ENCODE assay signal across 15 mouse cellular contexts in genomic region chr15:100428296-100428905, GRCm38 (mm10). TPM values are rescaled to one million over a fixed set of nuclear protein-coding genes. Genes with fewer than 3 reads are reported as not detected.
A peak's percentile ranks its signal among the peaks of the same experiment; 100 is the strongest.
DNase-seq lines count a peak whose midpoint lies in the region; ATAC-seq and TF ChIP-seq lines count a peak whose summit lies in the region.
"Had no signal": no experiment of that assay in that cellular context is flagged by ENCODE, and none has a peak within 500 bp of the region (broad histone marks: within the 10 kb centered on the region; RNA-seq: fewer than 3 reads in every experiment).

No protein-coding gene starts in this region.

- ATAC-seq in kidney, embryonic 15.5 days (replicated peaks; ENCODE audit: low FRiP score), result peak; percentile 37
- ATAC-seq in stomach, postnatal 0 days (ENCODE audit: low FRiP score, low TSS enrichment), result peak; percentile 32; the same call in 1 of the 2 replicates

- H3K27me3 ChIP-seq in kidney, embryonic 15.5 days, result peaks cover 15% of the 10 kb centered on the region; the same call in 1 of the 2 replicates
- no peaks in the 10 kb centered on the region for H3K27me3 ChIP-seq in kidney, adult 2 months (replicated peaks; ENCODE audit: control insufficient read depth, insufficient read depth, low read length)
- no peaks in the 10 kb centered on the region for H3K27me3 ChIP-seq in stomach, postnatal 0 days (ENCODE audit: control insufficient read depth, insufficient read depth, low read length)
- H3K27me3 ChIP-seq in midbrain, embryonic 10.5 days (ENCODE audit: low read depth, poor library complexity, severe bottlenecking), result peaks cover 32% of the 10 kb centered on the region

- H3K36me3 ChIP-seq in kidney, embryonic 15.5 days, result no peaks in the 10 kb centered on the region
- H3K36me3 ChIP-seq in kidney, adult 2 months (ENCODE audit: control insufficient read depth, insufficient read depth, low read length), result no peaks in the 10 kb centered on the region
- no peaks in the 10 kb centered on the region for H3K36me3 ChIP-seq in stomach, postnatal 0 days (ENCODE audit: control insufficient read depth, insufficient read depth, low read length)
- no peaks in the 10 kb centered on the region for H3K36me3 ChIP-seq in midbrain, embryonic 10.5 days

- H3K27ac ChIP-seq in kidney, embryonic 15.5 days, result peak overlapping the region; percentile 59; the same call in 1 of the 2 replicates
- no peak overlapping the region for H3K27ac ChIP-seq in kidney, adult 2 months (ENCODE audit: insufficient read depth, low read depth, low read length)
- no peak overlapping the region for H3K27ac ChIP-seq in stomach, postnatal 0 days (replicated peaks)
- H3K27ac ChIP-seq in midbrain, embryonic 10.5 days (replicated peaks), result no peak overlapping the region
- H3K27ac ChIP-seq: liver, embryonic 14.5 days had no signal

- H3K9me3 ChIP-seq in kidney, embryonic 15.5 days (replicated peaks), result no peaks in the 10 kb centered on the region
- H3K9me3 ChIP-seq in stomach, postnatal 0 days (ENCODE audit: control insufficient read depth, low read length), result no peaks in the 10 kb centered on the region
- no peaks in the 10 kb centered on the region for H3K9me3 ChIP-seq in midbrain, embryonic 10.5 days (replicated peaks)

- no peak for TF ChIP-seq POLR2A in kidney, adult 2 months (IDR thresholded peaks at IDR 0.05; ENCODE audit: low read depth, low read length)

- peak; percentile 63 for DNase-seq in adrenal gland, postnatal 10 days
- DNase-seq in adrenal gland, adult 18-20 months (ENCODE audit: low spot score in 2 of 2), result no peak
- DNase-seq in kidney, adult 2 months, result no peak
- peak; percentile 36 for DNase-seq in ovary, postnatal 36 days (ENCODE audit: low spot score)
- no peak for DNase-seq in ovary, postnatal 14 days (ENCODE audit: low spot score)
- DNase-seq in stomach, postnatal 0 days (ENCODE audit: low spot score), result no peak
- DNase-seq in midbrain, embryonic 10.5 days (ENCODE audit: low spot score), result no peak
- DNase-seq: cerebellum, adult 2 months had no signal

- H3K9ac ChIP-seq in kidney, embryonic 15.5 days, result no peak overlapping the region
- no peak overlapping the region for H3K9ac ChIP-seq in stomach, postnatal 0 days (ENCODE audit: low read length)
- H3K9ac ChIP-seq: liver, embryonic 14.5 days had no signal

- TF ChIP-seq CTCF in kidney, adult 2 months (conservative IDR thresholded peaks at IDR 0.05; ENCODE audit: insufficient read depth, insufficient read length, low read depth, low read length), result no peak
- no peak for TF ChIP-seq CTCF in stomach, postnatal 0 days (IDR thresholded peaks at IDR 0.05; ENCODE audit: low read depth)

- TF ChIP-seq EP300 in stomach, postnatal 0 days (optimal IDR thresholded peaks at IDR 0.05), result no peak

- WGBS in kidney, embryonic 15.5 days, result 68% methylated on average over 13 of the region's 13 CpGs
- WGBS in kidney, adult 2 months, result 79% methylated on average over 13 of the region's 13 CpGs
- 68% methylated on average over 13 of the region's 13 CpGs for WGBS in stomach, postnatal 0 days
- WGBS in midbrain, embryonic 10.5 days, result 82% methylated on average over 13 of the region's 13 CpGs

- H3K4me2 ChIP-seq in kidney, embryonic 15.5 days, result no peak overlapping the region
- no peak overlapping the region for H3K4me2 ChIP-seq in stomach, postnatal 0 days (replicated peaks; ENCODE audit: low read depth)

- no peak overlapping the region for H3K4me3 ChIP-seq in kidney, embryonic 15.5 days (replicated peaks)
- H3K4me3 ChIP-seq in kidney, adult 2 months (ENCODE audit: insufficient read depth, low read depth, low read length), result no peak overlapping the region
- H3K4me3 ChIP-seq in stomach, postnatal 0 days (ENCODE audit: low read depth, low read length), result no peak overlapping the region
- no peak overlapping the region for H3K4me3 ChIP-seq in midbrain, embryonic 10.5 days
- H3K4me3 ChIP-seq: erythroblast, embryonic 14.5 days had no signal

- peaks cover 30% of the 10 kb centered on the region for H3K4me1 ChIP-seq in kidney, embryonic 15.5 days
- peaks cover 7% of the 10 kb centered on the region; the same call in 1 of the 2 replicates for H3K4me1 ChIP-seq in kidney, adult 2 months (ENCODE audit: control insufficient read depth, insufficient read depth, low read length)
- H3K4me1 ChIP-seq in stomach, postnatal 0 days (replicated peaks; ENCODE audit: control insufficient read depth, insufficient read depth), result no peaks in the 10 kb centered on the region
- peaks cover 9% of the 10 kb centered on the region for H3K4me1 ChIP-seq in midbrain, embryonic 10.5 days

RNA-seq across cellular contexts. Expression of gene Slc11a2, which starts 3.5 kb away (rescaled TPM):
- 10 to 100 TPM; 60.6 to 72.7 TPM for total RNA-seq in adrenal gland, postnatal 10 days (2021)
- total RNA-seq in adrenal gland, adult 18-20 months (2021), result 100 to 1,000 TPM; 110 to 132 TPM
- 26.8 and 28.2 TPM in 2 replicates for polyA plus RNA-seq in kidney, embryonic 15.5 days (2015; fragmentation: Nextera tagmentation; extraction: Ambion mirVana)
- 97.1 and 109 TPM in 2 replicates for polyA plus RNA-seq in kidney, adult 2 months (2012; rRNA removed)
- 12.2 and 15.8 TPM in 2 replicates for polyA plus RNA-seq in stomach, postnatal 0 days (2015; fragmentation: Nextera tagmentation; extraction: Ambion mirVana)
- 26.3 and 26.7 TPM in 2 replicates for polyA plus RNA-seq in midbrain, embryonic 10.5 days (2016; fragmentation: Nextera tagmentation; extraction: Ambion mirVana)

RNA-seq across cellular contexts. Expression of gene Gm5475, which starts 6.5 kb away (rescaled TPM):
- under 1 TPM in 1 of 2 experiments, not detected in 1; 0.09 TPM for total RNA-seq in adrenal gland, postnatal 10 days (2021)
- not detected for total RNA-seq in adrenal gland, adult 18-20 months (2021)
- 0.15 and 0.25 TPM in 2 replicates for polyA plus RNA-seq in kidney, embryonic 15.5 days (2015; fragmentation: Nextera tagmentation; extraction: Ambion mirVana)
- polyA plus RNA-seq in kidney, adult 2 months (2012; rRNA removed), result 1.2 TPM in 2 replicates
- polyA plus RNA-seq in stomach, postnatal 0 days (2015; fragmentation: Nextera tagmentation; extraction: Ambion mirVana), result 0.11 and 0.15 TPM in 2 replicates
- 0.04 TPM in 1 of 2 replicates, not detected in the other for polyA plus RNA-seq in midbrain, embryonic 10.5 days (2016; fragmentation: Nextera tagmentation; extraction: Ambion mirVana)
- total RNA-seq: gastrocnemius, postnatal 4 days; layer of hippocampus, adult 18-20 months; megakaryocyte-erythroid progenitor cell, adult 5-6 weeks had no signal
- polyA plus RNA-seq: cerebellum, adult 2 months; erythroblast, embryonic 14.5 days; hindbrain, embryonic 11.5 days had no signal

RNA-seq across cellular contexts. Expression of gene Letmd1, which starts 40.4 kb away (rescaled TPM):
- total RNA-seq in adrenal gland, postnatal 10 days (2021), result 100 to 1,000 TPM; 298 to 353 TPM
- 100 to 1,000 TPM; 147 to 279 TPM for total RNA-seq in adrenal gland, adult 18-20 months (2021)
- 27.5 and 27.8 TPM in 2 replicates for polyA plus RNA-seq in kidney, embryonic 15.5 days (2015; fragmentation: Nextera tagmentation; extraction: Ambion mirVana)
- polyA plus RNA-seq in kidney, adult 2 months (2012; rRNA removed), result 79.0 and 79.8 TPM in 2 replicates
- 9.8 and 10.9 TPM in 2 replicates for polyA plus RNA-seq in stomach, postnatal 0 days (2015; fragmentation: Nextera tagmentation; extraction: Ambion mirVana)
- 44.1 and 47.3 TPM in 2 replicates for polyA plus RNA-seq in midbrain, embryonic 10.5 days (2016; fragmentation: Nextera tagmentation; extraction: Ambion mirVana)

Comparison
In these comparisons a context has a peak if more than half of its experiments do, and no peak if none do; other contexts are left out.
1. DNase-seq: peak in adrenal gland, postnatal 10 days (single experiment) and ovary, postnatal 36 days (single experiment); none in adrenal gland, adult 18-20 months (0 of 2), kidney, adult 2 months (single experiment), ovary, postnatal 14 days (single experiment), stomach, postnatal 0 days (single experiment) and midbrain, embryonic 10.5 days (single experiment).